8 mouse cellular contexts compared by ENCODE assay signal in the genomic region with DNA sequence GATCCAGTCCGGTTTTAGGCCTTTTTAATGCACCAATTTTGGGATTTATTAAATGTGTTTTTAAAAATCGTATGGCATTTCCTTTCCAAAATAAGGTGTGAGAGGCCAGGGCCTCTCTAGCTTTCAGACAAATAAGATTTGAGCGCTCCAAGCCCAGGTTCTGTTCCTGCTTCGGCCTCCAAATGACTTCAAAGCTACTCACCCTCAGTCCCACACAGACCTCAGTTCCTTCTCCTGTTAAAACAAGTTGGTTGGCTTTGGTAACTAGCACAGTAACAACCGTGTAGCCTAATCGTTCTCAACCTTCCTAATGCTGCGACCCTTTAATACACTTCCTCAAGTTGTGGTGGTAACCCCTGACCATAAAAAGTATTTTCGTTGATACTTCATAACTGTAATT. TPM values are rescaled to one million over a fixed set of nuclear protein-coding genes. Genes with fewer than 3 reads are reported as not detected.
DNase-seq lines count a peak whose midpoint lies in the region; ATAC-seq and TF ChIP-seq lines count a peak whose summit lies in the region.

No protein-coding gene starts in this region.

- in situ Hi-C loops in CH12.LX (cut with MboI; ENCODE audit: low pct_ligation_motif_present, low pct_unique_long_range_greater_than_20kb, low sequenced_read_pairs), result no loop called here

- TF ChIP-seq CTCF in CH12.LX (conservative IDR thresholded peaks at IDR 0.05 in 1 of 2, IDR thresholded peaks at IDR 0.05 in 1 of 2; ENCODE audit: low read depth in 2 of 2, low read length in 2 of 2), result no peak
- no peak for TF ChIP-seq CTCF in liver, embryonic 14.5 days (IDR thresholded peaks at IDR 0.05; ENCODE audit: low read depth)

- no peak; the same call in 1 of the 2 replicates for TF ChIP-seq POLR2A in CH12.LX (IDR thresholded peaks at IDR 0.05; ENCODE audit: low read depth, low read length)

- no peak for TF ChIP-seq RAD21 in CH12.LX (IDR thresholded peaks at IDR 0.05; ENCODE audit: low read depth, low read length)

- H3K36me3 ChIP-seq in heart, embryonic 11.5 days (ENCODE audit: control insufficient read depth, insufficient read depth, low read length), result no peaks in the 10 kb centered on the region
- peaks cover 0 to 2% of the 10 kb centered on the region in 2 experiments for H3K36me3 ChIP-seq in CH12.LX (replicated peaks in 1 of 2; ENCODE audit: control insufficient read depth in 1 of 2, insufficient read depth in 1 of 2, low read length in 1 of 2)
- H3K36me3 ChIP-seq in forebrain, embryonic 13.5 days (ENCODE audit: poor library complexity, severe bottlenecking), result no peaks in the 10 kb centered on the region
- H3K36me3 ChIP-seq in liver, embryonic 14.5 days (replicated peaks; ENCODE audit: control insufficient read depth, insufficient read depth, low read depth), result no peaks in the 10 kb centered on the region; the same call in none of the 2 replicates

- no peak for TF ChIP-seq EP300 in CH12.LX (IDR thresholded peaks at IDR 0.05; ENCODE audit: low read length)
- TF ChIP-seq EP300 in liver, embryonic 14.5 days (IDR thresholded peaks at IDR 0.05; ENCODE audit: low read depth), result no peak

- no peak for DNase-seq in heart, adult 11 months
- DNase-seq in CH12.LX (ENCODE audit: extremely low read depth), result no peak
- no peak for DNase-seq in liver, embryonic 14.5 days (ENCODE audit: low read depth in 3 of 3, low spot score in 3 of 3)
- DNase-seq in right cerebral cortex, postnatal 25 days, result no peak
- no peak for DNase-seq in urinary bladder, postnatal 4 days (ENCODE audit: low spot score in 2 of 2)
- DNase-seq in embryo, embryonic 11 days, result no peak

- H3K79me2 ChIP-seq in CH12.LX (replicated peaks; ENCODE audit: control insufficient read depth, extremely low read depth, insufficient read depth, poor library complexity, severe bottlenecking), result peaks cover 23% of the 10 kb centered on the region

- no peak for ATAC-seq in heart, embryonic 11.5 days (replicated peaks; ENCODE audit: insufficient number of reproducible peaks, low FRiP score, low TSS enrichment)
- peak; percentile 1; the same call in 1 of the 2 replicates for ATAC-seq in forebrain, embryonic 13.5 days
- ATAC-seq in liver, embryonic 14.5 days (ENCODE audit: insufficient read depth), result no peak

- peak overlapping the region; percentile 58 for H3K4me3 ChIP-seq in heart, embryonic 11.5 days (ENCODE audit: low read depth, low read length)
- peak overlapping the region; percentile 49 to 84 (median 81) for H3K4me3 ChIP-seq in CH12.LX (replicated peaks in 1 of 3; ENCODE audit: low read depth in 2 of 3, low read length in 2 of 3, poor library complexity in 1 of 3)
- peak overlapping the region; percentile 77 for H3K4me3 ChIP-seq in forebrain, embryonic 13.5 days
- peak overlapping the region; percentile 84 to 99 for H3K4me3 ChIP-seq in liver, embryonic 14.5 days (ENCODE audit: insufficient read depth in 1 of 2, low read depth in 2 of 2, low read length in 2 of 2)

- H3K4me1 ChIP-seq in heart, embryonic 11.5 days (ENCODE audit: control insufficient read depth, insufficient read depth, low read length), result peaks cover 23% of the 10 kb centered on the region
- peaks cover 14 to 58% of the 10 kb centered on the region in 2 experiments for H3K4me1 ChIP-seq in CH12.LX (ENCODE audit: control insufficient read depth in 1 of 2, insufficient read depth in 2 of 2)
- peaks cover 36% of the 10 kb centered on the region for H3K4me1 ChIP-seq in forebrain, embryonic 13.5 days
- H3K4me1 ChIP-seq in liver, embryonic 14.5 days (replicated peaks; ENCODE audit: control insufficient read depth in 2 of 2, insufficient read depth in 2 of 2, low read length in 1 of 2), result peaks cover 25 to 47% of the 10 kb centered on the region in 2 experiments

- H3K27ac ChIP-seq in heart, embryonic 11.5 days (ENCODE audit: low read depth, low read length), result peak overlapping the region; percentile 69
- peak overlapping the region; percentile 55 for H3K27ac ChIP-seq in CH12.LX (ENCODE audit: insufficient read depth, low read depth)
- no peak overlapping the region for H3K27ac ChIP-seq in forebrain, embryonic 13.5 days
- H3K27ac ChIP-seq in liver, embryonic 14.5 days, result peak overlapping the region; percentile 73

- no peak overlapping the region; the same call in 1 of the 2 replicates for H3K9ac ChIP-seq in heart, embryonic 11.5 days (ENCODE audit: low read depth, low read length)
- peak overlapping the region; percentile 11 for H3K9ac ChIP-seq in CH12.LX (ENCODE audit: insufficient read depth, low read depth)
- no peak overlapping the region for H3K9ac ChIP-seq in forebrain, embryonic 13.5 days
- peak overlapping the region; percentile 51 for H3K9ac ChIP-seq in liver, embryonic 14.5 days (replicated peaks)

- dilution Hi-C loops in CH12.LX (cut with MboI; ENCODE audit: extremely low pct_ligation_motif_present, extremely low pct_unique_long_range_greater_than_20kb, low sequenced_read_pairs), result no loop called here

- H3K9me3 ChIP-seq in heart, embryonic 11.5 days (replicated peaks; ENCODE audit: control insufficient read depth, low read length), result no peaks in the 10 kb centered on the region
- no peaks in the 10 kb centered on the region for H3K9me3 ChIP-seq in CH12.LX (replicated peaks; ENCODE audit: low read length)
- H3K9me3 ChIP-seq in forebrain, embryonic 13.5 days (replicated peaks), result no peaks in the 10 kb centered on the region
- H3K9me3 ChIP-seq in liver, embryonic 14.5 days (ENCODE audit: control insufficient read depth, low read length), result no peaks in the 10 kb centered on the region

- H3K4me2 ChIP-seq in heart, embryonic 11.5 days, result peak overlapping the region; percentile 87
- H3K4me2 ChIP-seq in CH12.LX (ENCODE audit: insufficient read depth, low read depth, poor library complexity, severe bottlenecking), result peak overlapping the region; percentile 95
- peak overlapping the region; percentile 90 for H3K4me2 ChIP-seq in forebrain, embryonic 13.5 days
- H3K4me2 ChIP-seq in liver, embryonic 14.5 days (ENCODE audit: low read depth), result peak overlapping the region; percentile 71

- 44% methylated on average over 8 of the region's 8 CpGs for WGBS in heart, embryonic 11.5 days (ENCODE audit: insufficient replicate concordance)
- 57% methylated on average over 8 of the region's 8 CpGs for WGBS in forebrain, embryonic 13.5 days
- WGBS in liver, embryonic 14.5 days (ENCODE audit: insufficient replicate concordance), result 30% methylated on average over 8 of the region's 8 CpGs

- H3K27me3 ChIP-seq in heart, embryonic 11.5 days (ENCODE audit: control insufficient read depth, insufficient read depth, low read length), result no peaks in the 10 kb centered on the region
- H3K27me3 ChIP-seq in CH12.LX (replicated peaks), result no peaks in the 10 kb centered on the region
- no peaks in the 10 kb centered on the region for H3K27me3 ChIP-seq in forebrain, embryonic 13.5 days
- H3K27me3 ChIP-seq in liver, embryonic 14.5 days (ENCODE audit: control insufficient read depth, insufficient read depth, low read length), result no peaks in the 10 kb centered on the region

TF ChIP-seq in CH12.LX, 34 proteins besides CTCF, POLR2A, EP300 and RAD21:
- TF ChIP-seq ETS1 (conservative IDR thresholded peaks at IDR 0.05; ENCODE audit: low read depth, low read length) (0 out of 2 replicates have a peak, but pooled peaks have one; percentile 4), IRF4 (IDR thresholded peaks at IDR 0.05; ENCODE audit: low read depth, low read length) (0 out of 2 replicates have a peak, but pooled peaks have one; percentile 5), CHD1 (IDR thresholded peaks at IDR 0.05; ENCODE audit: low read depth, low read length) (0 out of 2 replicates have a peak, but pooled peaks have one; percentile 30), MYC (IDR thresholded peaks at IDR 0.05; ENCODE audit: low read depth, low read length) (no peak)

RNA-seq across cellular contexts. Expression of a gene that starts 0.7 kb away (rescaled TPM):
- 69.9 and 72.4 TPM in 2 replicates for polyA plus RNA-seq in heart, embryonic 11.5 days (2014; fragmentation: Nextera tagmentation; extraction: Ambion mirVana)
- total RNA-seq in CH12.LX (2012; rRNA removed), result 16.0 and 19.8 TPM in 2 replicates
- 3.4 and 4.0 TPM in 2 replicates for total RNA-seq in CH12.LX (2014; rRNA removed)
- polyA plus RNA-seq in CH12.LX (2012; ENCODE audit: insufficient read length, low read depth), result 19.3 and 21.4 TPM in 2 replicates
- 35.6 and 36.4 TPM in 2 replicates for polyA plus RNA-seq in forebrain, embryonic 13.5 days (2015; fragmentation: Nextera tagmentation; extraction: Ambion mirVana)
- polyA plus RNA-seq in liver, embryonic 14.5 days (2012; rRNA removed), result 94.7 and 121 TPM in 2 replicates
- 123 and 139 TPM in 2 replicates for polyA plus RNA-seq in liver, embryonic 14.5 days (2014; fragmentation: Nextera tagmentation; extraction: Ambion mirVana)

Comparison
In these comparisons a context has a peak if more than half of its experiments do, and no peak if none do; other contexts are left out.
1. H3K9ac ChIP-seq: peak in CH12.LX (single experiment) and liver, embryonic 14.5 days (single experiment); none in heart, embryonic 11.5 days (single experiment) and forebrain, embryonic 13.5 days (single experiment).
2. Peak in every context shown above with its lines, with median percentiles within 50 percentile points of each other: H3K4me2 ChIP-seq and H3K4me3 ChIP-seq.